Mouse (Mus musculus) hindbrain, embryonic 13.5 days (tissue): ENCODE measurements around the gene 4930539E08Rik. TPM values are rescaled to one million over a fixed set of nuclear protein-coding genes. Genes with fewer than 3 reads are reported as not detected.

Experiments
- ATAC-seq: fragments of 200-750 bp; cut with Nextera tagmentation; 2 replicates; pipeline ENCODE4 v1.8.0; 2017; ENCODE audit warnings: moderate TSS enrichment; ENCODE audit not compliant: low FRiP score
- H3K27ac ChIP-seq: fragments of 300-500 bp; sonication (generic); 2 replicates; pipeline ENCODE4 v1.5.1; 2015; ENCODE audit warnings: inconsistent platforms, mild to moderate bottlenecking, moderate library complexity
- H3K27me3 ChIP-seq: fragments of 300-500 bp; sonication (generic); 2 replicates; pipeline ENCODE4 v1.6.1; 2015; ENCODE audit warnings: mild to moderate bottlenecking, inconsistent platforms
- H3K36me3 ChIP-seq: fragments of 300-500 bp; sonication (generic); 2 replicates; pipeline ENCODE4 v1.6.1; 2015; ENCODE audit warnings: mild to moderate bottlenecking, inconsistent platforms
- H3K4me1 ChIP-seq: fragments of 300-500 bp; sonication (generic); replicated peaks from 2 replicates; pipeline ENCODE4 v1.6.1; 2015; ENCODE audit warnings: inconsistent platforms
- H3K4me2 ChIP-seq: fragments of 300-500 bp; sonication (generic); 2 replicates; pipeline ENCODE4 v1.6.1; 2015; ENCODE audit warnings: inconsistent platforms, mild to moderate bottlenecking, moderate library complexity
- H3K4me3 ChIP-seq: fragments of 300-500 bp; sonication (generic); 2 replicates; pipeline ENCODE4 v1.5.1; 2015; ENCODE audit warnings: mild to moderate bottlenecking, inconsistent platforms
- H3K9ac ChIP-seq: fragments of 300-500 bp; sonication (generic); 2 replicates; pipeline ENCODE4 v1.6.1; 2015; ENCODE audit warnings: mild to moderate bottlenecking, inconsistent platforms
- H3K9me3 ChIP-seq: fragments of 300-500 bp; sonication (generic); 2 replicates; pipeline ENCODE4 v1.6.1; 2016; ENCODE audit warnings: inconsistent platforms
- WGBS: fragments of 180-500 bp; shearing (Covaris S2); methylation state at CpG from one replicate; pipeline ENCODE4 v1.1.7; 2015; 5-methylcytosine and 5-hydroxymethylcytosine counted together
- polyA plus RNA-seq: library from polyadenylated mRNA; unstranded; fragments of >200 nt; fragmentation: Nextera tagmentation; extraction: Ambion mirVana; gene quantifications from 2 replicates; pipeline ENCODE4 v1.2.1, GENCODE M21; 2015

The 4930539E08Rik gene
- polyA plus RNA-seq, 1 experiment from 2014 or later, result 0.31 TPM

- H3K27ac ChIP-seq, result no peak overlapping the region
- no peak overlapping the region for H3K9ac ChIP-seq
- H3K9me3 ChIP-seq, result no peaks in the 10 kb centered on the region
- no peak for ATAC-seq
- no peak overlapping the region for H3K4me2 ChIP-seq
- H3K27me3 ChIP-seq, result no peaks in the 10 kb centered on the region
- 84% methylated on average over 7 of the region's 7 CpGs for WGBS
- H3K36me3 ChIP-seq, result no peaks in the 10 kb centered on the region
- H3K4me3 ChIP-seq, result no peak overlapping the region
- H3K4me1 ChIP-seq, result peaks cover 5% of the 10 kb centered on the region
These were observed 51.2 kb downstream of the 4930539E08Rik start for GRCm38 (mm10) chr17:28863926-28864325.

GRCm38 (mm10) chr17:28858205-28858604, 56.9 kb downstream of the 4930539E08Rik start, which contains the start of gene Pnpla1:
Gene Pnpla1, plus strand, starts transcription at chr17:28858411.
- Histone ChIP-seq H3K4me1 (no peaks in the 10 kb centered on the region), H3K36me3 (no peaks in the 10 kb centered on the region), H3K4me2 (no peak within 1 kb of the TSS), H3K9ac (no peak within 1 kb of the TSS), H3K27me3 (no peaks in the 10 kb centered on the region), H3K27ac (no peak within 1 kb of the TSS), H3K9me3 (peaks cover 8% of the 10 kb centered on the region), H3K4me3 (no peak within 1 kb of the TSS)
- WGBS, result 36% methylated on average over 12 of the region's 12 CpGs
- ATAC-seq, result no peak

- H3K4me1 ChIP-seq, result no peaks in the 10 kb centered on the region
- H3K4me3 ChIP-seq, result no peak overlapping the region
- no peak overlapping the region for H3K27ac ChIP-seq
- WGBS, result 76% methylated on average over 3 of the region's 3 CpGs
- H3K4me2 ChIP-seq, result no peak overlapping the region
- H3K9ac ChIP-seq, result no peak overlapping the region
- no peak for ATAC-seq
- H3K9me3 ChIP-seq, result peaks cover 8% of the 10 kb centered on the region
- H3K27me3 ChIP-seq, result no peaks in the 10 kb centered on the region
- H3K36me3 ChIP-seq, result no peaks in the 10 kb centered on the region
These were observed 59.1 kb downstream of the 4930539E08Rik start for GRCm38 (mm10) chr17:28856030-28856429.

- WGBS, result 83% methylated on average over 9 of the region's 9 CpGs
- no peak for ATAC-seq
- H3K36me3 ChIP-seq, result no peaks in the 10 kb centered on the region
- no peaks in the 10 kb centered on the region for H3K4me1 ChIP-seq
- no peaks in the 10 kb centered on the region for H3K27me3 ChIP-seq
- no peak overlapping the region for H3K4me2 ChIP-seq
- H3K4me3 ChIP-seq, result no peak overlapping the region
- H3K9ac ChIP-seq, result no peak overlapping the region
- no peak overlapping the region for H3K27ac ChIP-seq
- H3K9me3 ChIP-seq, result peaks cover 8% of the 10 kb centered on the region
These were observed 59.8 kb downstream of the 4930539E08Rik start for GRCm38 (mm10) chr17:28855166-28855885.

GRCm38 (mm10) chr17:28854377-28854776, 60.7 kb downstream of the 4930539E08Rik start:
- no peak overlapping the region for H3K4me3 ChIP-seq
- H3K36me3 ChIP-seq, result no peaks in the 10 kb centered on the region
- 86% methylated on average over 7 of the region's 7 CpGs for WGBS
- H3K9ac ChIP-seq, result no peak overlapping the region
- H3K27ac ChIP-seq, result no peak overlapping the region
- no peak overlapping the region for H3K4me2 ChIP-seq
- ATAC-seq, result no peak
- no peaks in the 10 kb centered on the region for H3K4me1 ChIP-seq
- H3K9me3 ChIP-seq, result peaks cover 8% of the 10 kb centered on the region
- H3K27me3 ChIP-seq, result no peaks in the 10 kb centered on the region

GRCm38 (mm10) chr17:28850511-28850910, 64.6 kb downstream of the 4930539E08Rik start:
- ATAC-seq, result no peak
- 100% methylated on average over 5 of the region's 5 CpGs for WGBS
- Histone ChIP-seq H3K27me3 (no peaks in the 10 kb centered on the region), H3K9me3 (no peaks in the 10 kb centered on the region), H3K4me1 (no peaks in the 10 kb centered on the region), H3K27ac (no peak overlapping the region), H3K36me3 (no peaks in the 10 kb centered on the region), H3K4me3 (no peak overlapping the region), H3K9ac (no peak overlapping the region), H3K4me2 (no peak overlapping the region)

GRCm38 (mm10) chr17:28846974-28847617, 68.0 kb downstream of the 4930539E08Rik start:
- Histone ChIP-seq H3K4me2 (no peak overlapping the region), H3K9me3 (no peaks in the 10 kb centered on the region), H3K27me3 (no peaks in the 10 kb centered on the region), H3K9ac (no peak overlapping the region), H3K4me3 (no peak overlapping the region), H3K36me3 (no peaks in the 10 kb centered on the region), H3K27ac (no peak overlapping the region), H3K4me1 (no peaks in the 10 kb centered on the region)
- 78% methylated on average over 11 of the region's 11 CpGs for WGBS
- ATAC-seq, result no peak

Other genes starting within 250 kb of the 4930539E08Rik start
- gene Slc26a8, start 225.1 kb downstream of the 4930539E08Rik start, polyA plus RNA-seq, result 1.00 and 1.1 TPM in 2 replicates
- 25.3 and 26.9 TPM in 2 replicates for gene Mapk14, start 224.0 kb downstream of the 4930539E08Rik start, polyA plus RNA-seq
- 2.2 and 3.3 TPM in 2 replicates for gene AC170998.1, start 189.2 kb downstream of the 4930539E08Rik start, polyA plus RNA-seq
- gene Mapk13, start 146.0 kb downstream of the 4930539E08Rik start, polyA plus RNA-seq, result 0.93 and 1.2 TPM in 2 replicates
- 7.6 and 9.7 TPM in 2 replicates for gene Brpf3, start 114.2 kb downstream of the 4930539E08Rik start, polyA plus RNA-seq
- 0.08 TPM in 1 of 2 replicates, not detected in the other for gene Pnpla1, start 56.9 kb downstream of the 4930539E08Rik start, polyA plus RNA-seq
- 0.19 TPM in 1 of 2 replicates, not detected in the other for gene Pxt1, start 28.5 kb upstream of the 4930539E08Rik start, polyA plus RNA-seq
- gene Kctd20, start 36.6 kb upstream of the 4930539E08Rik start, polyA plus RNA-seq, result 96.0 and 96.7 TPM in 2 replicates
- 111 and 122 TPM in 2 replicates for gene Stk38, start 92.7 kb upstream of the 4930539E08Rik start, polyA plus RNA-seq
- gene Srsf3, start 117.3 kb upstream of the 4930539E08Rik start, polyA plus RNA-seq, result 506 and 515 TPM in 2 replicates
- gene Cdkn1a, start 175.7 kb upstream of the 4930539E08Rik start, polyA plus RNA-seq, result 56.5 and 56.9 TPM in 2 replicates
- gene Rab44, start 198.8 kb upstream of the 4930539E08Rik start, polyA plus RNA-seq, result 0.22 TPM in 1 of 2 replicates, not detected in the other